Mouse (Mus musculus): ENCODE data around the gene Rfc5. TPM values are rescaled to one million over a fixed set of nuclear protein-coding genes. Genes with fewer than 3 reads are reported as not detected.

The Rfc5 gene
- polyA plus RNA-seq, 1 experiment = 9.1 TPM

DNA sequence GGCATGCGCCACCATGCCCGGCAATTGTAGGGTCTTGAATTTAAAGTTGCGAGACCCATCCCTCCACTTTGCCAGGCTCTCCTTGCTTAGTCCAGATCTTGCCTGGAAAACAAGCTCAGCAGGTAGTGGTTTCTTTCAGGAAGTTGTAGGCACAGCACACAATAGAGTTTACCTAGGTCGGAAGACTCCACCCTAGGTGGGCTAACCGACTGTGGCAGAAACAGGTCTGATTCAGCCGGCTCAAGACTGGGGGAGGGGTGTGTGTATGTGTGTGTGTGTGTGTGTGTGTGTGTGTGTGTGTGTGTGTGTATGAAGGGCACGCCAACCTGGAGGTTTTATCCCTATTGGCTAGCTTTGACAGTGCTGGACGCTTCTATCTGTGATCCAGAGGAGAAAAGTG lies 14.8 kb upstream of the Rfc5 start:
- TF ChIP-seq POLR2A (IDR thresholded peaks at IDR 0.05; ENCODE audit: borderline replicate concordance, extremely low read depth, low read depth, low read length) = no peak
- TF ChIP-seq CTCF (IDR thresholded peaks at IDR 0.05; ENCODE audit: insufficient read depth, low read length) = no peak
- Histone ChIP-seq H3K4me1 (ENCODE audit: control insufficient read depth, insufficient read depth, low read length) (no peaks in the 10 kb centered on the region), H3K4me3 (replicated peaks; ENCODE audit: extremely low read depth, low read depth, low read length) (no peak overlapping the region)
- WGBS = 78% methylated on average over 8 of the region's 8 CpGs
- no peak for DNase-seq

DNA sequence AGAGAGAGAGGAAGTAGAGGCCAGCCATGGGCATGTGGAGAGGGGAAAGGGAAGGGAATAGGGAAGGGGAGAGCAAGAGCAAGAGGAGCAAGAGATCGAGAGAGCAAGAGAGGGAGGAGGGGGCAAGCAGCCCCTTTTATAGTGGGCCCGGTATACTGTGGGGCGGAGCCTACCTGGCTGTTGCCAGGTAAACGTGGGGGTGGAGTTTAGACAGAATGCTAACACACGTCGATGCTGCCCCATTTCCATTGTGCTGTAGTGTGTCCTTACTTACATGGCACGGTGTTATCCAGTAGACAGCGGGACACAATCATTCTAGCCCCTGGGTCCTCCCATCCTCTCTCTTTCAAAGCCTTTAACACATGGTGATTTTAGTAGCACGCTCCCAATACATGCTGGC lies 10.4 kb upstream of the Rfc5 start:
- DNase-seq = no peak
- WGBS = 69% methylated on average over 9 of the region's 9 CpGs
- TF ChIP-seq CTCF (IDR thresholded peaks at IDR 0.05; ENCODE audit: insufficient read depth, low read length) = no peak
- no peak for TF ChIP-seq POLR2A (IDR thresholded peaks at IDR 0.05; ENCODE audit: borderline replicate concordance, extremely low read depth, low read depth, low read length)
- Histone ChIP-seq H3K4me3 (replicated peaks; ENCODE audit: extremely low read depth, low read depth, low read length) (no peak overlapping the region), H3K4me1 (ENCODE audit: control insufficient read depth, insufficient read depth, low read length) (no peaks in the 10 kb centered on the region)

- Histone ChIP-seq H3K4me3 (replicated peaks; ENCODE audit: extremely low read depth, low read depth, low read length) (no peak overlapping the region), H3K4me1 (ENCODE audit: control insufficient read depth, insufficient read depth, low read length) (no peaks in the 10 kb centered on the region)
- no peak for DNase-seq
- TF ChIP-seq CTCF (IDR thresholded peaks at IDR 0.05; ENCODE audit: insufficient read depth, low read length) = no peak
- 63% methylated on average over 4 of the region's 5 CpGs for WGBS
Measured at GRCm38 (mm10) chr5:117398007-117398550, 9.2 kb upstream of the Rfc5 start.

DNA sequence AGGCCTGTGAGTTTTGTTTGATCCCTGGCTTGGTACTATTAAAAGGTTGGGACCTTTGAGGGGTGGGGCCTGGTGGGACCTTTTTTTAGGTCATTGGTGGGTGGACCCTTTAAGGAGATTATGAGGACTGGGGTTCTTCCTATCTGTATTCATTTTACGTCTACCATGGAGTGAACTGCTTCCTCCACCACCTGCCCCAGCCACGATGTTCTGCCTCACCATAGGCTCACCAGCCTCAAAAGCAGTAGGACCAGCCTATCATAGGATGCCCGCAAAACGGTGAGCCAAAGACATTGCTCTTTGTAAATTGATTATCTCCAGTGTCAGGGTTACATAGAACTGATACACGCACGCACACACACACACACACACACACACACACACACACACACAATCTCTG lies 8.5 kb upstream of the Rfc5 start:
- TF ChIP-seq CTCF (IDR thresholded peaks at IDR 0.05; ENCODE audit: insufficient read depth, low read length) (no peak), POLR2A (IDR thresholded peaks at IDR 0.05; ENCODE audit: borderline replicate concordance, extremely low read depth, low read depth, low read length) (no peak)
- 72% methylated on average over 6 of the region's 6 CpGs for WGBS
- no peaks in the 10 kb centered on the region for H3K4me1 ChIP-seq (ENCODE audit: control insufficient read depth, insufficient read depth, low read length)
- no peak overlapping the region for H3K4me3 ChIP-seq (replicated peaks; ENCODE audit: extremely low read depth, low read depth, low read length)
- no peak for DNase-seq

- no peak for DNase-seq
- H3K4me3 ChIP-seq (replicated peaks; ENCODE audit: extremely low read depth, low read depth, low read length) = no peak overlapping the region
- WGBS = 59% methylated on average over 6 of the region's 6 CpGs
- H3K4me1 ChIP-seq (ENCODE audit: control insufficient read depth, insufficient read depth, low read length) = no peaks in the 10 kb centered on the region
- no peak for TF ChIP-seq CTCF (IDR thresholded peaks at IDR 0.05; ENCODE audit: insufficient read depth, low read length)
- no peak for TF ChIP-seq POLR2A (IDR thresholded peaks at IDR 0.05; ENCODE audit: borderline replicate concordance, extremely low read depth, low read depth, low read length)
Measured at GRCm38 (mm10) chr5:117396596-117397014, 7.8 kb upstream of the Rfc5 start.

DNA sequence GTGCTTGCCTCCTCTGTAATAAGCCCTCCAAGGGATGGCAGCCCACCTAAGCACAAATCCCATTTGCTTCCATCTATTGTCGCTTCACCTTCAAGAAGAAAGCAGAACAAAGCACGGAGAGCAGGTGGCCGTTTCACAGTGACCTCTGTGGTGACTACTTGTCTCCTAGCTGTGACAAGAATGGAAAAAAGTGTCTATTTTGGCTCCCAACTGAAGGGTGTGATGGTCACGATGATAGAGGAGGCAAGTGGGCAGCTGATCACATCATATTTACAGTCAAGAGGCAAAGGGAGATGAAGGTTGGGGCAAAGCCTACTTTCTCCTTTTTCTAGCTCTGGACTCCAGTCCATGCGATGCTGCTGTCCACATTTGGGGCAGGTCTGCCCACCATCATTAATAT lies 7.0 kb upstream of the Rfc5 start:
- no peak overlapping the region for H3K4me3 ChIP-seq (replicated peaks; ENCODE audit: extremely low read depth, low read depth, low read length)
- TF ChIP-seq POLR2A (IDR thresholded peaks at IDR 0.05; ENCODE audit: borderline replicate concordance, extremely low read depth, low read depth, low read length) (no peak), CTCF (IDR thresholded peaks at IDR 0.05; ENCODE audit: insufficient read depth, low read length) (no peak)
- no peaks in the 10 kb centered on the region for H3K4me1 ChIP-seq (ENCODE audit: control insufficient read depth, insufficient read depth, low read length)
- 81% methylated on average over 5 of the region's 5 CpGs for WGBS
- DNase-seq = no peak

DNA sequence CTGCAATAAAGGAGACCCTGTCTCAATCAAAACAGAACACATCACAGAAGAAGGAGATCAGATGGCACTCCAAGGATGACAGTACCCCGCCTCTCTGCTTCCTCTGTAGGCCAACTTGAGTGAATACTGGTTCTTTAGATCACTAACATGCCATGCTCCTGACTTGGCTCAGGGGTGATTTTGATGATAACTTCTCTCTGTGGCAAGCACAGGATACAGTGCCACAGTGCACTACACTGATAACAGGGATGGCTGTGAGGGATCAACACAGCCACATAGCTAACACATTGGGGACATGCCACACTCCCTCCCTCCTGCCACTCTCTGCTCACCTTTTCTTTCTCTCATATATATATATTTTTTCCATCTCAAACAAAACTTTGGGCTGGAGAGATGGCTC lies 2.0 kb upstream of the Rfc5 start:
- Histone ChIP-seq H3K4me1 (ENCODE audit: control insufficient read depth, insufficient read depth, low read length) (peaks cover 6% of the 10 kb centered on the region), H3K4me3 (replicated peaks; ENCODE audit: extremely low read depth, low read depth, low read length) (no peak overlapping the region)
- WGBS = 89% methylated on average over 1 of the region's 1 CpGs
- TF ChIP-seq POLR2A (IDR thresholded peaks at IDR 0.05; ENCODE audit: borderline replicate concordance, extremely low read depth, low read depth, low read length) = no peak
- DNase-seq = no peak

DNA sequence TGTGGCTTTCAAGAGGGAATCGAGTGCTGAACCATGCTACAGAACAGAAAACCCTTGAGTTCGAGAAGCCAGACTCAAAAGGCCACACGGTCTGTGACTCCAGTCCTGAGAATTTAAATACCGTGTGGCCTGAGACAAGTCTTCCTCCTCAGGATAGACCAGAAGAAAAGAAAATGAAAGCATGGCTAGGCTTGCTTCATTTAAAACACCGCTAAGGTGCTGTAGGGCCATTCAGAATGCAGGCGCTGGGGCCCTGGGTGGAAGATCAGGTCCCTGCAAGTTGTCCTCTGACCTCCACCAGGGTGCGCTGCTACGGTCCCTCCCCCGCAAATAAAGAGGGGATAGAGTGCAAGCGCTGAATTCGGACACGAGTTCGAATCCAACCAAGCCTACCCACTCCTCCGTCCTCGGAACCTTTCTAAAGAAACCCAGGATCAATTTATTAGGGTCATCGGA lies 523 bp downstream of the Rfc5 start:
- TF ChIP-seq POLR2A (IDR thresholded peaks at IDR 0.05; ENCODE audit: borderline replicate concordance, extremely low read depth, low read depth, low read length) (no peak), CTCF (IDR thresholded peaks at IDR 0.05; ENCODE audit: insufficient read depth, low read length) (0 out of 2 replicates have a peak, but pooled peaks have one; percentile 22)
- Histone ChIP-seq H3K4me1 (ENCODE audit: control insufficient read depth, insufficient read depth, low read length) (peaks cover 6% of the 10 kb centered on the region), H3K4me3 (replicated peaks; ENCODE audit: extremely low read depth, low read depth, low read length) (peak overlapping the region; percentile 64)
- peak; percentile 38 for DNase-seq
- WGBS = 5% methylated on average over 16 of the region's 16 CpGs

- H3K4me3 ChIP-seq (replicated peaks; ENCODE audit: extremely low read depth, low read depth, low read length) = no peak overlapping the region
- TF ChIP-seq CTCF (IDR thresholded peaks at IDR 0.05; ENCODE audit: insufficient read depth, low read length) (no peak), POLR2A (IDR thresholded peaks at IDR 0.05; ENCODE audit: borderline replicate concordance, extremely low read depth, low read depth, low read length) (no peak)
- peaks cover 2% of the 10 kb centered on the region; the same call in 1 of the 2 replicates for H3K4me1 ChIP-seq (ENCODE audit: control insufficient read depth, insufficient read depth, low read length)
- 72% methylated on average over 12 of the region's 12 CpGs for WGBS
- DNase-seq = no peak
Measured at GRCm38 (mm10) chr5:117383198-117383597, 5.6 kb downstream of the Rfc5 start.

DNA sequence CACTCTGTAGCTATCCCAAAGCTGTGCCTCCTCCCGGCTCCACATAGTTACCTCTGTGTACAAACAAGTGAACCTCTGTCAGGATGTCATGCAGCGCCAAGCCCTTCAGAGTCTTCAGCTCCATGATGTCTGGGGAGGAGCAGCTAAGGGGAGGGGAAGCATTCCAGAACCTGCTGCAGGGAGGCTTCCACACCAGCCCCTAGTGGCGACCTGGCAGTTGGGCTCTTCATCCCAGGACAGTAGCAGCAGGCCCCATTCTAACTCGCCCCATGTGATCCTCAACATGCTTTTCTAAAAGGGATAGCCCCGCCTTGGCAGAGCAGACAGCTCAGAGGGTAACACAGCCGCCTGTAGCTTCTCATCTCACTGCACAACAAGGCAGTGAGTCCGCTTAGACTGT lies 7.1 kb downstream of the Rfc5 start:
- DNase-seq = no peak

More for the DNA sequence above, 7.1 kb downstream of the Rfc5 start:
- H3K4me3 ChIP-seq (replicated peaks; ENCODE audit: extremely low read depth, low read depth, low read length) = no peak overlapping the region
- TF ChIP-seq CTCF (IDR thresholded peaks at IDR 0.05; ENCODE audit: insufficient read depth, low read length) (no peak), POLR2A (IDR thresholded peaks at IDR 0.05; ENCODE audit: borderline replicate concordance, extremely low read depth, low read depth, low read length) (no peak)
- 86% methylated on average over 7 of the region's 7 CpGs for WGBS
- no peaks in the 10 kb centered on the region for H3K4me1 ChIP-seq (ENCODE audit: control insufficient read depth, insufficient read depth, low read length)

Measured in lung, adult 2 months (tissue).